Mouse (Mus musculus) left cerebral cortex, adult 11 months (tissue): ENCODE measurements around the gene Dhx57.
"Not testable (repeated sequence)": the region's sequence is repeated elsewhere in the genome, so short reads cannot be mapped to it uniquely, and the experiment has no call there.

Source experiments
- DNase-seq: peaks from one replicate; pipeline ENCODE4 v3.0.0; 2022; ENCODE audit warnings: low spot score

Dhx57 gene

GRCm38 (mm10) chr17:80254421-80254820 lies 35.9 kb downstream of the Dhx57 start:
- no peak for DNase-seq

GRCm38 (mm10) chr17:80252757-80253525 lies 37.3 kb downstream of the Dhx57 start:
- no peak for DNase-seq

- DNase-seq: no peak
Observed at GRCm38 (mm10) chr17:80243116-80243515, 47.2 kb downstream of the Dhx57 start.

- DNase-seq: no peak
Observed at GRCm38 (mm10) chr17:80241594-80241993, 48.7 kb downstream of the Dhx57 start.

- DNase-seq: no peak
Observed at GRCm38 (mm10) chr17:80237475-80237874, 52.8 kb downstream of the Dhx57 start.

GRCm38 (mm10) chr17:80236805-80237204 lies 53.5 kb downstream of the Dhx57 start:
- no peak for DNase-seq

- DNase-seq: no peak
Observed at GRCm38 (mm10) chr17:80235477-80235876, 54.8 kb downstream of the Dhx57 start.

- DNase-seq: no peak
Observed at GRCm38 (mm10) chr17:80234376-80234775, 55.9 kb downstream of the Dhx57 start.

- no peak for DNase-seq
Observed at GRCm38 (mm10) chr17:80233844-80234243, 56.4 kb downstream of the Dhx57 start.

GRCm38 (mm10) chr17:80229396-80229795 lies 60.9 kb downstream of the Dhx57 start:
- DNase-seq: no peak

- not testable (repeated sequence) for DNase-seq
Observed at GRCm38 (mm10) chr17:80225142-80225541, 65.1 kb downstream of the Dhx57 start.

GRCm38 (mm10) chr17:80224326-80225116 lies 65.8 kb downstream of the Dhx57 start, which contains the start of gene Gemin6:
Gene Gemin6 (plus strand): TSS chr17:80224441.
- peak; percentile 85 for DNase-seq

GRCm38 (mm10) chr17:80223829-80224228 lies 66.4 kb downstream of the Dhx57 start:
- DNase-seq: no peak

- DNase-seq: no peak
Observed at GRCm38 (mm10) chr17:80221890-80222628, 68.2 kb downstream of the Dhx57 start.

GRCm38 (mm10) chr17:80221202-80221601 lies 69.1 kb downstream of the Dhx57 start:
- no peak for DNase-seq

- DNase-seq: no peak
Observed at GRCm38 (mm10) chr17:80220131-80220530, 70.1 kb downstream of the Dhx57 start.

GRCm38 (mm10) chr17:80213998-80214397 lies 76.3 kb downstream of the Dhx57 start:
- not testable (repeated sequence) for DNase-seq

- peak; percentile 96 for DNase-seq
Observed at GRCm38 (mm10) chr17:80206671-80207581, 83.3 kb downstream of the Dhx57 start, which contains the start of the genes Srsf7 and Ttc39d. Gene Srsf7 (minus strand): TSS chr17:80207307. Gene Ttc39d (plus strand): TSS chr17:80207460.

- peak; percentile 34 for DNase-seq
Observed at GRCm38 (mm10) chr17:80206301-80206670, 84.0 kb downstream of the Dhx57 start.

- no peak for DNase-seq
Observed at GRCm38 (mm10) chr17:80205657-80206056, 84.6 kb downstream of the Dhx57 start.

- DNase-seq: no peak
Observed at GRCm38 (mm10) chr17:80199160-80199778, 91.0 kb downstream of the Dhx57 start.
